Mouse (Mus musculus): ENCODE data around the gene Mycl. TPM values are rescaled to one million over a fixed set of nuclear protein-coding genes. Genes with fewer than 3 reads are reported as not detected.

The Mycl gene
- polyA plus RNA-seq, 1 experiment from 2014 or later: 106 TPM

DNA sequence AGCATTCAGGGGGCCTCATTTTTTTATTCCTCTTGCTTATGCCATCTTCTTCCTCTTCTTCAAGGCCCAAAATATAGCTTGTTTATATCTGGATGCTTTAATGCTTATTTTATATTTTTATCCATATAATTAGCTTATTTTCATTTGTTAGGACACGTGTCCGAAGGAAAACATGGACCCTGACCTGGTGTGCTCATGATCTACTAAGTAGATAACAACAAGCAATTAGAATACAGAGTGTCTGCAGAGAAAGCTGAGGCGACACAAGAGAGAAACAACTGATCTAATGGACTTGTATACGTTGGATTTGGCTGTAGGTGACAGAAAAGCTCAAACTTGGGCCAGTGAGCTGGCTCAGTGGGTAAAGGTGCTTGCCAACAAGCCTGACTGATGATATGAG lies 18.6 kb upstream of the Mycl start:
- H3K4me3 ChIP-seq (ENCODE audit: low read depth, low read length): no peak overlapping the region
- no peak for ATAC-seq (ENCODE audit: low FRiP score)

DNA sequence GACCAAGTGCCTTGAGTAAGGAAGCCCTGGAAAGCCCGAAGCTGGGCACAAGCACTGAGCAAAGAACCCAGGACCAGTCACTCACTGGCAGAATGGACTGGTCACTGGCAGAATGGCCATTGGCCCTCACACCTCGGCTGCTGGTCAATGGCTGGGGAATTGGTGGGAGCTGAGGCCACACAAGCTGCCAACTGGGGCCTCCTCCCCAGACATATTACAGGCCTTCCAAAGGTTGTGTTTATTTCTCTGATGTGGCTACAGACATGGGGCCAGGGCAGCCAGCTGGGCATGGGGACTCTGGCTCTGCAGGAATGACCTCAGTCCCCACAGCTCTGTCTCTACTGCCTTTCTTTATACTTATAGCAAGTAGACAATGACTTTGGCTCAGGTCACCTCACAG lies 16.6 kb upstream of the Mycl start:
- Histone ChIP-seq H3K4me2 (no peak overlapping the region), H3K9ac (ENCODE audit: low read length) (no peak overlapping the region), H3K9me3 (ENCODE audit: control insufficient read depth, low read length) (no peaks in the 10 kb centered on the region), H3K4me1 (ENCODE audit: control insufficient read depth, insufficient read depth, low read length) (peaks cover 6% of the 10 kb centered on the region; the same call in 1 of the 2 replicates), H3K27ac (ENCODE audit: low read depth, low read length) (no peak overlapping the region), H3K27me3 (ENCODE audit: control insufficient read depth, insufficient read depth, low read length) (peaks cover 5% of the 10 kb centered on the region; the same call in 1 of the 2 replicates), H3K36me3 (ENCODE audit: control insufficient read depth, insufficient read depth, low read length) (no peaks in the 10 kb centered on the region), H3K4me3 (ENCODE audit: low read depth, low read length) (no peak overlapping the region)
- DNase-seq (ENCODE audit: low spot score, missing footprints): no peak
- ATAC-seq (ENCODE audit: low FRiP score): no peak
- WGBS: 88% methylated on average over 2 of the region's 2 CpGs

More for the DNA sequence above, 18.6 kb upstream of the Mycl start:
- no peaks in the 10 kb centered on the region for H3K4me1 ChIP-seq (ENCODE audit: control insufficient read depth, insufficient read depth, low read length)
- H3K9ac ChIP-seq (ENCODE audit: low read length): no peak overlapping the region
- no peaks in the 10 kb centered on the region for H3K27me3 ChIP-seq (ENCODE audit: control insufficient read depth, insufficient read depth, low read length)
- DNase-seq (ENCODE audit: low spot score, missing footprints): no peak
- no peak overlapping the region for H3K27ac ChIP-seq (ENCODE audit: low read depth, low read length)
- 86% methylated on average over 4 of the region's 4 CpGs for WGBS
- no peak overlapping the region for H3K4me2 ChIP-seq
- no peaks in the 10 kb centered on the region for H3K36me3 ChIP-seq (ENCODE audit: control insufficient read depth, insufficient read depth, low read length)
- no peaks in the 10 kb centered on the region for H3K9me3 ChIP-seq (ENCODE audit: control insufficient read depth, low read length)

GRCm38 (mm10) chr4:122979826-122980225 lies 15.6 kb upstream of the Mycl start:
- no peak for ATAC-seq (ENCODE audit: low FRiP score)
- H3K9ac ChIP-seq (ENCODE audit: low read length): no peak overlapping the region
- no peak for DNase-seq (ENCODE audit: low spot score, missing footprints)
- H3K4me1 ChIP-seq (ENCODE audit: control insufficient read depth, insufficient read depth, low read length): peaks cover 6% of the 10 kb centered on the region; the same call in 1 of the 2 replicates
- no peak overlapping the region for H3K27ac ChIP-seq (ENCODE audit: low read depth, low read length)
- no peaks in the 10 kb centered on the region for H3K9me3 ChIP-seq (ENCODE audit: control insufficient read depth, low read length)
- H3K36me3 ChIP-seq (ENCODE audit: control insufficient read depth, insufficient read depth, low read length): no peaks in the 10 kb centered on the region
- no peak overlapping the region for H3K4me2 ChIP-seq
- no peak overlapping the region for H3K4me3 ChIP-seq (ENCODE audit: low read depth, low read length)
- peaks cover 5% of the 10 kb centered on the region; the same call in 1 of the 2 replicates for H3K27me3 ChIP-seq (ENCODE audit: control insufficient read depth, insufficient read depth, low read length)
- WGBS: 76% methylated on average over 3 of the region's 3 CpGs

- DNase-seq (ENCODE audit: low spot score, missing footprints): no peak
- Histone ChIP-seq H3K27me3 (ENCODE audit: control insufficient read depth, insufficient read depth, low read length) (peaks cover 5% of the 10 kb centered on the region; the same call in 1 of the 2 replicates), H3K36me3 (ENCODE audit: control insufficient read depth, insufficient read depth, low read length) (no peaks in the 10 kb centered on the region), H3K4me3 (ENCODE audit: low read depth, low read length) (no peak overlapping the region), H3K4me1 (ENCODE audit: control insufficient read depth, insufficient read depth, low read length) (peaks cover 6% of the 10 kb centered on the region; the same call in 1 of the 2 replicates), H3K9ac (ENCODE audit: low read length) (no peak overlapping the region), H3K4me2 (no peak overlapping the region), H3K9me3 (ENCODE audit: control insufficient read depth, low read length) (no peaks in the 10 kb centered on the region), H3K27ac (ENCODE audit: low read depth, low read length) (no peak overlapping the region)
- 95% methylated on average over 2 of the region's 2 CpGs for WGBS
- no peak for ATAC-seq (ENCODE audit: low FRiP score)
These were observed 14.8 kb upstream of the Mycl start for GRCm38 (mm10) chr4:122980684-122981083.

- no peak for DNase-seq (ENCODE audit: low spot score, missing footprints)
- Histone ChIP-seq H3K4me2 (no peak overlapping the region), H3K9me3 (ENCODE audit: control insufficient read depth, low read length) (no peaks in the 10 kb centered on the region), H3K4me1 (ENCODE audit: control insufficient read depth, insufficient read depth, low read length) (peaks cover 6% of the 10 kb centered on the region; the same call in 1 of the 2 replicates), H3K9ac (ENCODE audit: low read length) (no peak overlapping the region), H3K4me3 (ENCODE audit: low read depth, low read length) (no peak overlapping the region), H3K27ac (ENCODE audit: low read depth, low read length) (no peak overlapping the region), H3K36me3 (ENCODE audit: control insufficient read depth, insufficient read depth, low read length) (no peaks in the 10 kb centered on the region), H3K27me3 (ENCODE audit: control insufficient read depth, insufficient read depth, low read length) (peaks cover 5% of the 10 kb centered on the region; the same call in 1 of the 2 replicates)
- WGBS: 85% methylated on average over 7 of the region's 7 CpGs
- ATAC-seq (ENCODE audit: low FRiP score): no peak
These were observed 14.2 kb upstream of the Mycl start for GRCm38 (mm10) chr4:122981238-122981637.

- no peak overlapping the region for H3K27ac ChIP-seq (ENCODE audit: low read depth, low read length)
- no peak overlapping the region for H3K4me3 ChIP-seq (ENCODE audit: low read depth, low read length)
- DNase-seq (ENCODE audit: low spot score, missing footprints) (no peak), ATAC-seq (ENCODE audit: low FRiP score) (0 out of 2 replicates have a peak, but pooled peaks have one; percentile 4)
- no peak overlapping the region for H3K4me2 ChIP-seq
- peaks cover 6% of the 10 kb centered on the region; the same call in 1 of the 2 replicates for H3K4me1 ChIP-seq (ENCODE audit: control insufficient read depth, insufficient read depth, low read length)
- no peaks in the 10 kb centered on the region for H3K9me3 ChIP-seq (ENCODE audit: control insufficient read depth, low read length)
- WGBS: 51% methylated on average over 3 of the region's 3 CpGs
- H3K27me3 ChIP-seq (ENCODE audit: control insufficient read depth, insufficient read depth, low read length): peaks cover 5% of the 10 kb centered on the region; the same call in 1 of the 2 replicates
- H3K36me3 ChIP-seq (ENCODE audit: control insufficient read depth, insufficient read depth, low read length): no peaks in the 10 kb centered on the region
- H3K9ac ChIP-seq (ENCODE audit: low read length): no peak overlapping the region
These were observed 13.5 kb upstream of the Mycl start for GRCm38 (mm10) chr4:122981930-122982329.

DNA sequence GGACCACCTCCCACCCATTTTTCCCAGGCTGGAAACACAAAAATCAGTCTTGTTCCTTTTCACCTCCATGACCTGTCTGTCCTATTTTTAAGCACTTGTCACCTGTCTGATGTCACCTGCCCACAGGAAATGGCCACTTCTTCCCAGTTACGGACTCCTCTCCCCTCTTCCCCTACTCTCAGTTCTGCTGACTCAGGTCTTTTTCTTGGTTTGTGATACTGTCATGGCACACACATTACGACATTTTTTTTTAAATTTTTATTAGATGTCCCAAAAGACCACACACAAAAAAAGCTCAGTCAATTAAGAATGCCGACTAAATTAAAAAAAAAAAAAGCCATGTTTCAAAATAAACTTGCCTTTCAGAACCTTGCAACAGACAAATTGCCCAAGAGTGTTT lies 12.9 kb upstream of the Mycl start:
- Histone ChIP-seq H3K27me3 (ENCODE audit: control insufficient read depth, insufficient read depth, low read length) (peaks cover 5% of the 10 kb centered on the region; the same call in 1 of the 2 replicates), H3K4me3 (ENCODE audit: low read depth, low read length) (no peak overlapping the region), H3K4me1 (ENCODE audit: control insufficient read depth, insufficient read depth, low read length) (peaks cover 6% of the 10 kb centered on the region; the same call in 1 of the 2 replicates), H3K36me3 (ENCODE audit: control insufficient read depth, insufficient read depth, low read length) (no peaks in the 10 kb centered on the region), H3K9me3 (ENCODE audit: control insufficient read depth, low read length) (no peaks in the 10 kb centered on the region), H3K27ac (ENCODE audit: low read depth, low read length) (no peak overlapping the region), H3K9ac (ENCODE audit: low read length) (no peak overlapping the region), H3K4me2 (no peak overlapping the region)
- no peak for DNase-seq (ENCODE audit: low spot score, missing footprints)
- no peak for ATAC-seq (ENCODE audit: low FRiP score)
- WGBS: 81% methylated on average over 3 of the region's 3 CpGs

GRCm38 (mm10) chr4:122983486-122984261 lies 11.8 kb upstream of the Mycl start:
- Histone ChIP-seq H3K4me1 (ENCODE audit: control insufficient read depth, insufficient read depth, low read length) (peaks cover 6% of the 10 kb centered on the region; the same call in 1 of the 2 replicates), H3K27me3 (ENCODE audit: control insufficient read depth, insufficient read depth, low read length) (peaks cover 5% of the 10 kb centered on the region; the same call in 1 of the 2 replicates), H3K9me3 (ENCODE audit: control insufficient read depth, low read length) (no peaks in the 10 kb centered on the region), H3K4me2 (peak overlapping the region; percentile 24; the same call in 1 of the 2 replicates), H3K4me3 (ENCODE audit: low read depth, low read length) (no peak overlapping the region), H3K9ac (ENCODE audit: low read length) (peak overlapping the region; percentile 1; the same call in 1 of the 2 replicates), H3K27ac (ENCODE audit: low read depth, low read length) (no peak overlapping the region), H3K36me3 (ENCODE audit: control insufficient read depth, insufficient read depth, low read length) (no peaks in the 10 kb centered on the region)
- 26% methylated on average over 17 of the region's 17 CpGs for WGBS
- peak; percentile 89 for DNase-seq (ENCODE audit: low spot score, missing footprints)
- no peak for ATAC-seq (ENCODE audit: low FRiP score)

GRCm38 (mm10) chr4:122985110-122985509 lies 10.3 kb upstream of the Mycl start:
- Histone ChIP-seq H3K9ac (ENCODE audit: low read length) (no peak overlapping the region), H3K9me3 (ENCODE audit: control insufficient read depth, low read length) (no peaks in the 10 kb centered on the region), H3K4me1 (ENCODE audit: control insufficient read depth, insufficient read depth, low read length) (peaks cover 6% of the 10 kb centered on the region; the same call in 1 of the 2 replicates), H3K4me3 (ENCODE audit: low read depth, low read length) (no peak overlapping the region), H3K4me2 (no peak overlapping the region), H3K27me3 (ENCODE audit: control insufficient read depth, insufficient read depth, low read length) (peaks cover 5% of the 10 kb centered on the region; the same call in 1 of the 2 replicates), H3K36me3 (ENCODE audit: control insufficient read depth, insufficient read depth, low read length) (no peaks in the 10 kb centered on the region), H3K27ac (ENCODE audit: low read depth, low read length) (no peak overlapping the region)
- ATAC-seq (ENCODE audit: low FRiP score): peak; percentile 85
- 51% methylated on average over 8 of the region's 8 CpGs for WGBS
- DNase-seq (ENCODE audit: low spot score, missing footprints): no peak

Data from midbrain, embryonic 11.5 days (tissue).